Mouse (Mus musculus): ENCODE data around the gene Ttc7b.

The Ttc7b gene

DNA sequence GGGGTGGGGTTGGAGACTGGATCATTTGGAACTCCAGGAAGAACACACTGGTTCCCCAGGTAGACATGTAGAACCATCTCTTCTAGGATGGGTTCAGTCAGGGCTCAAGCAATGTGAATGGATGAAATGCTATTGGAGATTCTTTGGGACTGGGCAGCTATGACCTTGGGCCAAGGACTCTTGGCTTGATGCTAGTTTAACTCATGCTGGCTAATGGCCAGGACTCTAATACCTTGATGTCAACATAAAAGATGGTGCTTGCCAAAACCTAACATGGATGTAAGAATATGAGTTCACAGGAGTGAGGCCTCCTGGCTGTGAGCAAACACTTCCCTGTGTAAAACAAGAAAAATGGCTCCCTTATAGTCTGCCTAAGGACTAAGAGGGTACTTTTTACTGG, 138.1 kb downstream of the Ttc7b start:
- DNase-seq (ENCODE audit: low spot score in 2 of 2) = no peak

DNA sequence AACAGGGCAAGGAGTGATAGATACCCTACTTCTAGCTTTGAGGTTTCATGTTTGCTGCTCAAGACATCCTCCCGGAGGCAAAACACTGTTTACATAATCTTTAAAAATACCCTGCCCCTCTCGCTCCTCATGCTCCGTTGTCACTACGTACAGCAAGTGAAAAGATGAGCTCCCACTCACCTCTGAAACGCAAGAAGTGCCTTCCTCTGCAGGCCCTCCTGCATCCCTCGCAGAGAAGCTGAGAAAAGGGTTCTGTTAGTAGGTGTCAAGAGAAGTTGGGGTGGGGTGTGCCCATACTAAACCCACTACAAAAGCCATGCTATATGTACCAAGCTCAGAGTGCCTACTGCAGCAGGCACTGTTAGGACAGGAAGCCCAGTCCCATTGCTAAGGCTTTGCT, 138.7 kb downstream of the Ttc7b start:
- DNase-seq (ENCODE audit: low spot score in 2 of 2) = no peak

DNA sequence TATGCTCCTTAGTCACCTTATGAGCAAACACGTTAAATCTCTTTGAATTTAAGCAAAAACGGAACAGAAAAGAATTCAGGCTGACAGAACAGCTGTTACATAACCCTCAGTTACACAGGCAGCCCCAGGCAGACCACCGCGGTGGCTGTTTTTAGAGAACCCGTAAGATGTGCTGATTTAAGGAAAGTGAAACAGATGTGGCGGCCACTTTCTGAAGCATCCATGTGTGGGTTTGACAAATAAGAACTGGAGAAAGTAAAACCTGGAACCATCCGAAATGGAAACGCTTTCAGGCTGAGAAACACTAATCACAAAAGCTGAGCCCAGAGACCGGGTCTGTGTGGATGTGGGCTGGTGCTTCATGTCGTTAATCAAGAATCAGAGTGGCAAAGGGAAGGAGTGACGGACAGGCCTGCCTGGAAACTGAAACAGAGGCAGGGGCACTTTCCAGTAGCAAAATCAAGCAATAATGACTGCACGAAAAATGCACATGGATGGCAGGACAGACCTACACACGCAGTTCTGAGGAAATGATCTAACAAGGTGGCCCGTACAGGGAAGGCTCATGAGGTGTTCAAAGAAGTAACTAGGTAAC, 139.8 kb downstream of the Ttc7b start:
- DNase-seq (ENCODE audit: low spot score in 2 of 2) = no peak

DNA sequence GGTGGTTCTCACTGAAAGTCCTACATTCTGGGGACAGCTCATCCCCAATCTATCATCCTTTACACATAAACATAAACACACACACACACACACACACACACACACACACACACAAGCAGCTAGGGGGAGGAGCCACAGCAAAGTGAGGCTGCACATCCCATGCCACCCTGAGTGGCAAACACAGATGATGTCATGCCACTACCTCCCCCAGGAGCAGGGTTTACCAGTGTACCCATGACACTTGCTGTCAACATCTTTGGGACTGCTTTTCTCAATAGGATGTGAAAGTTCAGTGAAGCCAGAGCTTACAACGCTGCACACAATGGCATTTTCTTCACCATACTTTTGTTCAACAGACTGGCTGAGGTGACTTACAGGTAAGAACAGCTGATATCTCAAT, 140.8 kb downstream of the Ttc7b start:
- DNase-seq (ENCODE audit: low spot score in 2 of 2) = no peak

DNA sequence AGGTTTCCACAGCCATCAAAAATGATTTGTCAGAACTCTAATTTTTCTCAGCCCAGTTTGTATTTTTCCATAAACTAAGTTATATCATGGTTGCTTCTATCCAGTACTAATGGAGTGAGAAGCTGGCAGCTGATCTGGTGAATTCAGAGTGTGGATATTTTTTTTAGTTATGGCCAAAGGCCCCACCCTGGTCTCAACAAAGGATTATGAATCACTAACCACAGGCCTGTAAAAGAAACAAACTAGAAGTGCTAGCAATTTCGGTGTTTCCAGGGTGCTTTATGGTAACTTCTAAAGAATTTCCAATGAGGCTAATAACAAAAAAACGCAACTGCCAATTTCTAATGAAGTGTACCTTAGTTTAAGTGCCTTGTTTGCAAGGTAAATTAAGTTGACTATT, 142.4 kb downstream of the Ttc7b start:
- no peak for DNase-seq (ENCODE audit: low spot score in 2 of 2)

DNA sequence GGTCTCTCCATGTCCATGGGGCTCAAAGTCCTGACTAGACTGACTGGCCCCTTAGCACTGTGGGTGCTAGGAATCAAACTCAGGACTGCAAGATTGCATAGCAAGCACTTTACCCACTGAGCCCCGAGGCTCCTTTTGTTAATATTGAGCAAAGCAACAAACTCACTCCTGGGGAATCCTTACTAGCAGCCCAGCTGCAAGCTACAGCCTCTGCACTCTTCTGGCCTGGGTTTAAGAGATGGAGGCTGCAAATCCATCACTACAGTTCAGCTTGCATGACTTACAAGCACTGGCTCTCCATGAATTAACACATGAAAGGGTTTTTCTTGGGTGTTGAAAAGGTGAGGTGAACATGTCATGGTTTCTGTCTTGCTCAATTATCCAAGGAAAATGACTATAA, 142.8 kb downstream of the Ttc7b start:
- no peak for DNase-seq (ENCODE audit: low spot score in 2 of 2)

DNA sequence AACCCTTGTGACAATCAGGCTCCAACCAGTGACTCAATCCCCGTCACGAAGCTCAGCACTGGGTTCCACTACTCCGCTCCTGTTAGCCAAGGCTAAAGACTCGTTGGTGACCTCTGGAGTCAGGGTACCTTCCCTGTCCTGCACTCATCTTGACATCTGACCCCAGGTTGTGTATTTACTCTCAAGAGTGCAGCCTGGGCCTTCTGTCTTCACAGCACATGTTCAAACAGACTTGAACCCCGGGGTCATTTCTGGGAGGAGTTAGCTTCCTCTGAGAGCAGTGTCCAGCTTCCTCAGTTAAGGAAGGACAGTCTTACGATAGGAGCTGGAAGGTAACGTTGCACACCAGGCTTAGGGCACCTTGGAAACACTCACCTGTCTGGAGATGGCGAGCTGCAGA, 144.8 kb downstream of the Ttc7b start:
- DNase-seq (ENCODE audit: low spot score in 2 of 2) = no peak

DNA sequence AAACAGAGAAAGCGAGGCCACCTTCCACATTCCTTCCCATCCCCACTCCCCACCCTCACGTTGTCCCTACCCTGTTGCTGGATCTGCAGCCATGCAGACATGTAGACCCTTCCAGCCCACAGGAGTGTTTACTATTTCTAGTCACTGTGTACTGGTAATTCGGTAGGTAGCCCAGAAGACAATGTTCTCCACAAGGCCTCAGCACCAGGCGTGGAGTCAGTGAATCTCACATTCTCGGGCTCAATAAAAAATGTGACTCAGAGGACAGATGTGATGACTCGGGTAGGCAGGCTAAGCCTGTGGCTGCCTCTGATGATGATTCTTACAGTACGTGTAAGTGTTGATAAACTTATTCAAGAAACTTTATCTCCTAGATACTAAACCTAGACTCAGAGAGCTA, 147.8 kb downstream of the Ttc7b start:
- DNase-seq (ENCODE audit: low spot score in 2 of 2) = no peak

DNA sequence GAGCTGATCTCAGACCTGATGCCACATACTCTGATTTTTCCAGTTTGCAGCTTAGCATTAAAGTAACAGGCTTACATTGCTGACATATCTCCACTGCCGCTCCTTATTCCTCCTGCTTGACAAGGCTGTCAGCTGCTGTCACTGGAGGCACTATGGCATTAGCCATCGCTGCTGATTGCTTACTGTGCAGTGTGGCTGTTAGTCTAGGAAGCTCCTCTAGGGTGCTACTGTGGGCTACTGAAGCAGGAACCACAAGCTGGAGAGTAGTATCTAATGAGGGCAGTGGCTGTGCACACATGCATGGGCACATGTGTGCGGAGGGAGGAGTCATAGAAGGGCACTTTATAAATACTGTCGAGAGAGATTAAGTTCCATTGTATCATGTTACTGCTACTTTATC, 148.6 kb downstream of the Ttc7b start:
- DNase-seq (ENCODE audit: low spot score in 2 of 2) = no peak

DNA sequence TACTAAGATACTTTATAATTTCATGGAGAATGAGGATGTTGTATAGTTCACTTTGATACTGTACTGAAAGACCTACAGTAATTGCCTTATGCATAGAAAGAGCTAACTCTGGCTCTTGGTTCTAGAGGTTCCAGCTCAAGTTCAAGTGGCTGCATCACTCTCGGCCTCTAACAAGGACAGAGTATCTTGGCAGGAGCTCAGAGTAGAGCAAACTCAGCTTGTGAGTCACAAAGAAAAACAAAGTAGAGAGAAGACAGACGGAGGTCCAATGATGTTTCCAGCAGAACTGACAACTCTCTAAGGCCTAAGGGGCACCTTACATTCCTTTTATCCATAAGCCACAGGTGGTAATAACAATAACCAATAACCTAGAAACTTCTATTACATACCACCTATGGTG, 150.8 kb downstream of the Ttc7b start:
- no peak for DNase-seq (ENCODE audit: low spot score in 2 of 2)

DNA sequence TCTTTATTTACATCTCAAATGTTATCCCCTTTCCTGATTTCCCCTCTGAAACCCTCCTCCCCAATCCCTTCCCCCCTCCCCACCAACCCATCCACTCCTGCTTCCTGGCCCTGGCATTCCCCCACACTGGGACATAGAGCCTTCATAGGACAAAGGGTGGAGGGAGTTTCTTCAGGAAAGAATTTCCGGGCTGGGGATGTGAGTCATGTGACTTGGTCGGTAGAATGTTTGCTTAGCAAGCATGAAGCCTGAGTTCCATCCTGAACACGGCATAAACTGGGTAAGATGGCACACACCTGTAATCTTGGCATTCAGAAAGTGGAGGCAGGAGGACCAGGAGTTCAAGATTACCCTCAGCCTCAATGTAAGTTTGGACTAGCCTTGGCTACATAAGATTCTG, 151.4 kb downstream of the Ttc7b start:
- no peak for DNase-seq (ENCODE audit: low spot score in 2 of 2)

DNA sequence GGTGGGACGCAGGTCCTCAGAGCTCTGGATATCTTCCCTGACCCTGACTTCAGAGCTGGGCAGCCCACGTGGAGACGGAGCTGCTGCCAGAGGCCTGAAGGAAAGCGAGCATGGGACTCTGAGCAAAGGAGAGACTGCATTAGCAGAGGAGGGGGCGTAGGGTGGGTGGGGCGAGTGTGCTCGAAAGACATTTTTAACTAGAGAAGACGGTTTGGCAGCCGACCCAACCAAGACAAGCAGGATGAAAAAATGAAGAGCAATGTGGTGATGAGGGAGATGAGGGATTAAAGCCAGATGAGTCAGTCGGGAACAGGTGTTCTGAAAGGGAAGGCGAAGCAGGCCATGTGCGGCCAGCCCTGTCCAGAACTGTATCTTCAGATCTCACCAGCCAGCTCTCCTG, 159.3 kb downstream of the Ttc7b start:
- DNase-seq (ENCODE audit: low spot score in 2 of 2) = no peak

DNA sequence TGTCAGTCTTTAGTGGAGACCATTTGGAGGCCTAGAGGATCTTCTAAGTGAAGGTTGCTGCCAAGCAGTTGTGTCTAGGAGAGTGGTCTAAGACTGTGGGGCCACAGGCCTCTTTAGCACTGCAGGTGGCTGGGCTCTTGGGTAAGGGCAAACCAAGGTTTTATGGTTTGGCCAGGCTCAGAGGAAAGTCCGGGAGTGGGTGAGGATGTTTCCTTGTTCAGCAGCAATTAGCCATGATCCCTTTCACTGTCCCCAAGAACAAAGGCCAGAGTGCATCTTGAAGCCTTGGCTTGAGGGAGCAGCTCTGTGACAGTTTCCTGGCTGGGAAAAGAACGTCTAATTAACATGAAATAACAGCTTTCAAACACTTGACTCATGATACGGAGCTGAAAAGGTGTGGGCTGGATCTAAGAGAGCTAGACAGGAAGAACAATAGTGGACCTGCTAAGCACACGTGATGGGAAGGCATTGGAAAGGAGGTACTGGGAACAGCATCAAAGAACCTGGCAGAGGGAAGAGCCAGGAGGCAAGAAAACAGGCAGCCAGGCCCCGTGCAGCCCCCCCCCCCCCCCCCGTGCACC, 162.5 kb downstream of the Ttc7b start:
- DNase-seq (ENCODE audit: low spot score in 2 of 2) = no peak

DNA sequence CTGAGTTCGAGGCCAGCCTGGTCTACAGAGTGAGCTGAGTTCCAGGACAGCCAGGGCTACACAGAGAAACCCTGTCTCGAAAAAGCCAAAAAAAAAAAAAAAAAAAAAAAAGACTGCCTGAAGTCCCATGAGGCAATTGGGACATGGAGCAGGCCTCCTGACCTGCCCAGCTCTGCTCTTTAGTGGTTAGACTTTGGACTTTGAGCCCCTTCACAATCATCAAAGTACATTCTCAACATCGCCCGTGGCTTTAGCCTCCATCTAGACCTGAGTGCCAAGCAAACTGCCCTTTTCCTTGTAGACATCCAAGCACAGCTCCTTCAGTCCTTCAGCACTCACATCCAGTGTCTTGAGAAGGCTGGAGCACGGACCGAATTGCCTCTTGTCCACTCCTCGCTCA, 164.2 kb downstream of the Ttc7b start:
- DNase-seq (ENCODE audit: low spot score in 2 of 2) = no peak

DNA sequence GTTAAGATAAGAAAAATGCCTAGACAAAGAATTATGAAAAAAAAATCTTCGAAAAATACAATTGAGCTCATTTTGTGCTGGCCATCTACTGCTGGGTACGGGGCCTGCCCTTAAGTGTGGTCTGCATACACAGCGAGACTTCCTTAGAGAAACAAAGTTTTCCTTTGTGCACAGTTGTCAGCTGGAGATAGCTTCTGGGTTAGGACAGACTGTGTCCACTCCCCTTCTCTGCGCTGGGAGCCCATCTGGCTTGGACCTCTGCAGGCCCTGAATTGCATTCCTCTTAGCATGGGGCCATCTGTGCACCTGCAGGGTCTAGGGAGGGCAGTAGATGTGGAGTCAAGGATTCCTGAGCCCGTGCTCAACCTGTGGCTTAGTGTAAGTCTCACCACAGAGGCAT, 165.1 kb downstream of the Ttc7b start:
- DNase-seq (ENCODE audit: low spot score in 2 of 2) = no peak

DNA sequence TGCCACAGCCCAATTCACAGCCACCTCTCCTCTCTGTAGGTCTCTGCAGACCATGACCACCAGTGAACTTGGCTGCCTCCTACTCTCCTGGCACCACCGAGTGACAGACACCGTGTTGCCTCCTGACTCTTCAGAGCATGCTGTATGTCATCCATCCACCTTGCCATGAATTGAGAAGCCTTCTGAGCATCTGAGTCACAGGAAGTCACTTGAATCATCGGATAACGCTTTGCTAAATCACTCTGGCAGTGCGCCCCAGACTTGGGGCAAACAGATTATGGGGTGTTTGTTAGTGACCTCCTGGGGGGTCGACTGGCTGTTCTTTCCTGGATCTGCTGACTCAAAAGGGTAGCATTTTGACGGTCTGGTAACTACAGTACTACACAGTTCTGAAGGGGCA, 166.7 kb downstream of the Ttc7b start:
- DNase-seq (ENCODE audit: low spot score in 2 of 2) = no peak

DNA sequence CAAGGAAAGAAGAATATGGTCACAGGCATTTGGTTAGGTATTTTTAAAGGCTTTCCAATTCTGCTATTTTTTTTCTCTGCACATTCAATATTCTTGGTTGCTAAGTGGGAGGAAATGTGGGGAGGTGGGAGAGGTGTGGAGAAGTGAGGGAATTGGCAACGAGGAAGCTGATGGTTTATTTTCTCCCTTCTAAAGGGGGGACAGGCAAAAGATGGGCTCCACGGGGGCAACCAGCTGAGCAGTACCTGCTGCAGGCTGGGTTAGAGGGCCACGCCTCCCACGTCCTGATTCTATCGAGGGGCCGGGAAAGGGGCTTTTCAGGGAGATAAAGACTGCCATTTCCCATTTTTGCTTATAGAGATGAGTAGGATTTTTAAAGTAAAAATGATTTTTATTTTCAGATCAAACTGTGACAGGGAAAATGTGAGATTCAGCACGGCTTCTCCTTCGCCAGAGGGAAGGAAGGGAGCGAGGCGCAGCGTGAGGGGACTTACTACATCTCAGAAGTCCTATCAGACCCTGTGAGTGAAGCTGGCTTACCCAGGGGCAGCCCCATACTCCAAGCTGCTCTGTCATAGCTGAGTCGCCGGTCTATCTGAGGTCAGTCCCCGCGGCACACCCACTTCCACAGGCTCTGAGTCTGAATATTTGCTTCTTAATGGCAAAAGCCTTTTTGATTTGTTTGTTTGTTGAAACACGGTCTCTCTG, 167.4 kb downstream of the Ttc7b start:
- DNase-seq (ENCODE audit: low spot score in 2 of 2) = no peak

DNA sequence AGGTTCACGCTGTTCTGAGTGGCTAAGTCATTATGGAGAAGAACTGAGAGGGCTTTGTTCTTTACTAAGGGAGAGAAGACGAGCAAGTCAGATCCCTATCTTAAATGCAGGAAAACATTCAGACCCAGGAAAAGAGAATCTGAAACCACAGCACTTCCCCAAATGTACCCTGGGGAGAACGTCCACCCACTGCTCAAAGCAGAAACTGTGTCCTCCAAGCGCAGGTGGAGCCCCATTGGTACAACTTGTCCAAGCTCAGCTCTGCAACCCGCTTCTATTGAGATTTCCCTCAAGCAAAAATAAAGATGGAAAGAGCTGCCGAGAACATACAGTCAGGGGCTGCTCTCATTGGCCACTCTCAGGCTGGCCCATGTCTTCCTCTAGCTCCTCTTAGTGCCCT, 168.5 kb downstream of the Ttc7b start:
- DNase-seq (ENCODE audit: low spot score in 2 of 2) = no peak

DNA sequence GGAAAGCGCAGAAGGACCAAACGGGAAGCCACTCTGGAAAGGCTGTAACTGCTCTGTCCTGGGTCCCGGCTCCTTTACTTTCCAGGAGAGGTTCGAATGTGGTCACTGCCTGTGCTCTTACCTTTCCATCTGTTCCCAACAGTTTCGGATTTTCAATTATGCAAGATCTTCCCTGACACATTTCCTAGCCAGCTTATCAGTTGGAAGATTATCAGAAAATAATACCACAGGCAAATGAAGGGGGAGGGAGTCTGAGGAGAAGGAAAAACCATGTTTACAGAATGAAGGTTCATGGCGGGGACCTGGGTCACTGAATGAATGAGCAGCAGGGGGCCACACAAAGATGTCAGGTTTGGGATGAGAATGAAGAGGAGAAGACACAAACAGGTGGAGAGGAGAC, 177.1 kb downstream of the Ttc7b start:
- DNase-seq (ENCODE audit: low spot score in 2 of 2) = no peak

DNA sequence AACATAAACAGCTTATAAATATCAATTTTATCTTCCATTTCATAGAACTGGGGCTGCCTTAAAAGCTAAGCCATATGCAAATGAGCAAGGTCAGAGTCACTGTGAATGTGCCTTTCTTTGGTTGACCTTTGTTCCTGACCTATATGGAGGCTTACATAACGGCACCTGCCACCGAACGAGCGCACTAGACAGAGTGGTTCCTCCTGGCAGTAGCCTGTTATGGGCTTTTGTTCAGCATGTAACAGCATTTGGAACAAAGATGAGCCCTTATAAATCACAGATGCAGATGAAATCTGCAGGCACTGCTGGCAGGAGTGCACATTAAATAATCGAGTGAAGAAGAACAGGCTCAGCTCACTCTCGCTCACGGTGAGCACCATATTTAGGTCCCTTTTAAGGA, 179.0 kb downstream of the Ttc7b start:
- no peak for DNase-seq (ENCODE audit: low spot score in 2 of 2)

DNA sequence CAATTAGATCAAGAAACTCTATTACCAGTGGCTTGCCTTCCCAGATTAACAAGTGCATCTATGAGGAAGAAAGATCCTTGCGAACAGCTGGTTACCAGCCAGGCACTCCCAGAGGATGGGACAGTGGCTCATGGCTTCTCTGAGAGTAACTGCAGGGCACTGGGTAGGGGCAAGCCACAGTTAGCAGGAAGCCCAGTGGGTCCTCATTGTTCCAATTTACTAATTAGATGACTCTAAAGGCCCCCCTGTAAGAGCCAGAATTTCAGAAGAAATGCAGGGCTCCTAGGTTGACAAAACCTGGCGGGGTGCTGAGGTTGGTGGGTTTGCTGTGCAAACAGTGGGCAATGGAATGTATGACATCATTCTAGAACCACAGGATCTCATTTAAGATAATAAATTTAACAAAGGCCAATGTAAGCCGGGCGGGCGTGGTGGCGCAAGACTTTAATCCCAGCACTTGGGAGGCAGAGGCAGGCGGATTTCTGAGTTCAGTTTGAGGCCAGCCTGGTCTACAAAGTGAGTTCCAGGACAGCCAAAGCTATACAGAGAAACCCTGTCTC, 179.6 kb downstream of the Ttc7b start:
- no peak for DNase-seq (ENCODE audit: low spot score in 2 of 2)

DNA sequence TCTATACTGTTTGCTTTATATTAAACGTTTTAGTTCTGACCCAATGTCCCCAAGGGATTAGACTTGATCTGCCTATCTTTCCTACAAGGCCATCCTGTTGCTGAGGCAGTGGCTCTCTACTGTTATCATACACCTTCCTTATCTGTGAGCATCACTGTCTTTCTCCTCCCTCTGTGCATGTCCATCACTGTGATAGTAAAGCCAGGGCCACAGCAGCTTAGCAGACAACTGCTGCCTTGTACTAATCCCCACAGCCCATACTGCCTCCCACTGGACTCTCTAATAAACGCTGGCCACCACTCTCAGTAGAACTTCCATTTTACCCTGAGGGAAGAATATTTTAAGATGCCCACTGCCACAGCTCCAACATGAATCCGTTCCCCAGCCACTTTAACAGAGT, 182.6 kb downstream of the Ttc7b start:
- no peak for DNase-seq (ENCODE audit: low spot score in 2 of 2)

DNA sequence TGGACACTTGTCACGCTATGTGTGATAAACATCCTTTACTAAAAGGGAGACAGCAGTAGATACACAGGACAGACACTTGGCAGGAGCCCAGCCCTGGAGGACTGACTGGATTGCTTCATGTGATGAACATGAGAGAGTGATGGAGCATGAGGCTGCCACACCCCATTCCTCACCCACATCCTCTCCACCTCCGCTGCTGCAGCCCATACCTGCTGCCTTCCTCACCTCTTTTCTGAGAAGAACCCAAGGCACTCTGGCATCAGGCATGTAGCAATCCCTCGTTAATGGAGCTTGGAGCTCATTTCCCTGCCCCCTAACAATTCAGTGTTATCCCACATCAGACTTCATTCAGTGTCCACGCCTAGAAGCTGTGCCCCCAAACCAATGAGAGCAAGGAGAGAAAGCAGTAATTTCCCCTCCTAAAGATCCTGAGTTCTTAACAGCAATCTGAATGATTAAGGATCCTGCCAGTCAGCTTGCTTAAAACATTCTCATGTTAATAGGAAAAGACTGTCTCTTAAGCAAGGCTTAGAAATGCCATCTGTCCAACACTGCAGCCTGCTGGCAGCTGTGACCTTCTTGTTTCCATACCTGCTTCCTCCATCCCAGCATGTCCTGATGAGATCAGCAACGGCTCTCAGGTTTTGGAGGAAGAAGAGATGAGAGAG, 183.1 kb downstream of the Ttc7b start:
- DNase-seq (ENCODE audit: low spot score in 2 of 2) = no peak

Data from thymus, postnatal 10 days (tissue).